Mouse (Mus musculus) limb, embryonic 10.5 days (tissue): Measurements from ENCODE around the gene Cldn7. TPM values are rescaled to one million over a fixed set of nuclear protein-coding genes. Genes with fewer than 3 reads are reported as not detected.
A peak's percentile ranks its signal among the peaks of the same experiment; 100 is the strongest.
"Not testable (repeated sequence)": the region's sequence is repeated elsewhere in the genome, so short reads cannot be mapped to it uniquely, and the experiment has no call there.

Source experiments
- DNase-seq: peaks from one replicate; pipeline ENCODE4 v3.0.0-alpha.2; 2017; ENCODE audit warnings: low spot score
- H3K27ac ChIP-seq: fragments of 300-500 bp; sonication (generic); 2 replicates; pipeline ENCODE4 v1.5.1; 2016; ENCODE audit warnings: mild to moderate bottlenecking
- H3K27me3 ChIP-seq: fragments of 300-500 bp; sonication (generic); 2 replicates; pipeline ENCODE4 v1.6.1; 2016; ENCODE audit warnings: low read depth, mild to moderate bottlenecking; ENCODE audit not compliant: poor library complexity, severe bottlenecking
- H3K36me3 ChIP-seq: fragments of 300-500 bp; sonication (generic); 2 replicates; pipeline ENCODE4 v1.6.1; 2016; ENCODE audit warnings: mild to moderate bottlenecking, moderate library complexity
- H3K4me1 ChIP-seq: fragments of 300-500 bp; sonication (generic); 2 replicates; pipeline ENCODE4 v1.6.1; 2016
- H3K4me3 ChIP-seq: fragments of 300-500 bp; sonication (generic); 2 replicates; pipeline ENCODE4 v1.5.1; 2016; ENCODE audit warnings: mild to moderate bottlenecking, moderate library complexity
- H3K9me3 ChIP-seq: fragments of 300-500 bp; sonication (generic); replicated peaks from 2 replicates; pipeline ENCODE4 v1.6.1; 2016; ENCODE audit warnings: mild to moderate bottlenecking
- WGBS: fragments of 180-500 bp; shearing (Covaris S2); methylation state at CpG from one replicate; pipeline ENCODE4 v1.1.7; 2016; 5-methylcytosine and 5-hydroxymethylcytosine counted together
- polyA plus RNA-seq: library from polyadenylated mRNA; unstranded; fragments of >200 nt; fragmentation: Nextera tagmentation; extraction: Ambion mirVana; gene quantifications from 2 replicates; pipeline ENCODE4 v1.2.1, GENCODE M21; 2016

Gene Cldn7
- 28.7 and 35.4 TPM in 2 replicates for polyA plus RNA-seq

GRCm38 (mm10) chr11:69964650-69965270 is at the start of gene Cldn7:
Gene Cldn7 (plus strand): TSS chr11:69964779.
- Histone ChIP-seq H3K4me1 (peaks cover 17% of the 10 kb centered on the region), H3K27ac (0 out of 2 replicates have a peak within 1 kb of the TSS, but pooled peaks have one; percentile 2), H3K36me3 (peaks cover 25% of the 10 kb centered on the region), H3K27me3 (peaks cover 83% of the 10 kb centered on the region), H3K9me3 (no peaks in the 10 kb centered on the region), H3K4me3 (peak within 1 kb of the TSS; percentile 50)
- DNase-seq: peak; percentile 42
- WGBS: 9% methylated on average over 24 of the region's 24 CpGs

GRCm38 (mm10) chr11:69914917-69915430 is 49.6 kb upstream of the Cldn7 start:
- Histone ChIP-seq H3K36me3 (peaks cover 92% of the 10 kb centered on the region), H3K4me1 (peaks cover 57% of the 10 kb centered on the region), H3K27ac (0 out of 2 replicates have a peak overlapping the region, but pooled peaks have one; percentile 92), H3K4me3 (peak overlapping the region; percentile 81), H3K9me3 (no peaks in the 10 kb centered on the region), H3K27me3 (no peaks in the 10 kb centered on the region)
- WGBS: 42% methylated on average over 9 of the region's 9 CpGs
- DNase-seq: no peak

- H3K4me1 ChIP-seq: peaks cover 59% of the 10 kb centered on the region
- peak overlapping the region; percentile 81 for H3K4me3 ChIP-seq
- H3K27ac ChIP-seq: no peak overlapping the region; the same call in 1 of the 2 replicates
- H3K27me3 ChIP-seq: no peaks in the 10 kb centered on the region
- peaks cover 82% of the 10 kb centered on the region for H3K36me3 ChIP-seq
- 71% methylated on average over 5 of the region's 5 CpGs for WGBS
- H3K9me3 ChIP-seq: no peaks in the 10 kb centered on the region
- peak; percentile 31 for DNase-seq
These were observed 48.6 kb upstream of the Cldn7 start for GRCm38 (mm10) chr11:69915667-69916627.

- not testable (repeated sequence) for H3K27me3 ChIP-seq, DNase-seq, H3K9me3 ChIP-seq, H3K27ac ChIP-seq
- Histone ChIP-seq H3K4me3 (peak overlapping the region; percentile 81; the same call in 1 of the 2 replicates), H3K4me1 (peaks cover 61% of the 10 kb centered on the region), H3K36me3 (peaks cover 73% of the 10 kb centered on the region)
- 69% methylated on average over 7 of the region's 7 CpGs for WGBS
These were observed 47.8 kb upstream of the Cldn7 start for GRCm38 (mm10) chr11:69916652-69917378.

GRCm38 (mm10) chr11:69917379-69917948 is 47.1 kb upstream of the Cldn7 start:
- Histone ChIP-seq H3K27ac (no peak overlapping the region), H3K4me1 (peaks cover 65% of the 10 kb centered on the region), H3K27me3 (no peaks in the 10 kb centered on the region), H3K36me3 (peaks cover 67% of the 10 kb centered on the region), H3K4me3 (no peak overlapping the region; the same call in 1 of the 2 replicates), H3K9me3 (no peaks in the 10 kb centered on the region)
- DNase-seq: no peak
- 89% methylated on average over 8 of the region's 8 CpGs for WGBS

GRCm38 (mm10) chr11:69918118-69918517 is 46.5 kb upstream of the Cldn7 start:
- Histone ChIP-seq H3K9me3 (no peaks in the 10 kb centered on the region), H3K4me3 (peak overlapping the region; percentile 100; the same call in 1 of the 2 replicates), H3K4me1 (peaks cover 69% of the 10 kb centered on the region), H3K36me3 (peaks cover 60% of the 10 kb centered on the region), H3K27me3 (no peaks in the 10 kb centered on the region), H3K27ac (no peak overlapping the region)
- no peak for DNase-seq
- 89% methylated on average over 5 of the region's 5 CpGs for whole genome bisulfite sequencing

- WGBS: 87% methylated on average over 9 of the region's 9 CpGs
- Histone ChIP-seq H3K36me3 (peaks cover 54% of the 10 kb centered on the region), H3K9me3 (no peaks in the 10 kb centered on the region), H3K4me1 (peaks cover 63% of the 10 kb centered on the region), H3K27ac (peak overlapping the region; percentile 99; the same call in 1 of the 2 replicates), H3K27me3 (no peaks in the 10 kb centered on the region), H3K4me3 (peak overlapping the region; percentile 100)
- DNase-seq: no peak
These were observed 45.5 kb upstream of the Cldn7 start for GRCm38 (mm10) chr11:69919053-69919452.

- H3K4me1 ChIP-seq: peaks cover 56% of the 10 kb centered on the region
- DNase-seq: peak; percentile 72
- WGBS: under 1% methylated on average over 17 of the region's 17 CpGs
- H3K4me3 ChIP-seq: peak overlapping the region; percentile 100
- peaks cover 51% of the 10 kb centered on the region for H3K36me3 ChIP-seq
- H3K27ac ChIP-seq: peak overlapping the region; percentile 99
- H3K9me3 ChIP-seq: no peaks in the 10 kb centered on the region
- H3K27me3 ChIP-seq: no peaks in the 10 kb centered on the region
These were observed 44.8 kb upstream of the Cldn7 start for GRCm38 (mm10) chr11:69919661-69920265.

- Histone ChIP-seq H3K9me3 (no peaks in the 10 kb centered on the region), H3K4me1 (peaks cover 49% of the 10 kb centered on the region), H3K27ac (peak overlapping the region; percentile 99), H3K27me3 (no peaks in the 10 kb centered on the region), H3K4me3 (peak overlapping the region; percentile 100), H3K36me3 (peaks cover 45% of the 10 kb centered on the region)
- peak; percentile 82 for DNase-seq
- under 1% methylated on average over 65 of the region's 65 CpGs for WGBS
These were observed 44.1 kb upstream of the Cldn7 start for GRCm38 (mm10) chr11:69920266-69921031.

GRCm38 (mm10) chr11:69921114-69922011 is 43.2 kb upstream of the Cldn7 start, which contains the start of gene Eif5a:
Gene Eif5a (minus strand): TSS chr11:69921958.
- H3K4me3 ChIP-seq: peak within 1 kb of the TSS; percentile 100
- peaks cover 40% of the 10 kb centered on the region for H3K4me1 ChIP-seq
- peak within 1 kb of the TSS; percentile 99 for H3K27ac ChIP-seq
- DNase-seq: peak; percentile 100
- H3K9me3 ChIP-seq: no peaks in the 10 kb centered on the region
- peaks cover 35% of the 10 kb centered on the region for H3K36me3 ChIP-seq
- H3K27me3 ChIP-seq: no peaks in the 10 kb centered on the region
- WGBS: under 1% methylated on average over 78 of the region's 78 CpGs
